Mouse (Mus musculus) CH12.LX (cell line): Measurements from ENCODE around the gene Gm45521.

Source experiments
- EP300 ChIP-seq: IDR thresholded peaks from 2 replicates; pipeline ENCODE4 v1.6.1; 2011; ENCODE audit warnings: low read length, improper control_type of control experiment
- NRF1 ChIP-seq: IDR thresholded peaks from 2 replicates; pipeline ENCODE4 v1.6.1; 2014; ENCODE audit warnings: low read depth, mild to moderate bottlenecking, inconsistent platforms, low read length, improper control_type of control experiment, moderate library complexity
- POLR2A ChIP-seq: IDR thresholded peaks from 2 replicates; pipeline ENCODE4 v1.6.1; 2011; ENCODE audit warnings: low read depth, mild to moderate bottlenecking, improper control_type of control experiment, low read length
- USF1 ChIP-seq: IDR thresholded peaks from 2 replicates; pipeline ENCODE4 v1.6.1; 2014; ENCODE audit warnings: low read depth, mild to moderate bottlenecking, inconsistent platforms, low read length, improper control_type of control experiment
- USF2 ChIP-seq: conservative IDR thresholded peaks from 2 replicates; pipeline ENCODE4 v1.6.1; 2011; ENCODE audit warnings: low read depth, low read length, improper control_type of control experiment

DNA sequence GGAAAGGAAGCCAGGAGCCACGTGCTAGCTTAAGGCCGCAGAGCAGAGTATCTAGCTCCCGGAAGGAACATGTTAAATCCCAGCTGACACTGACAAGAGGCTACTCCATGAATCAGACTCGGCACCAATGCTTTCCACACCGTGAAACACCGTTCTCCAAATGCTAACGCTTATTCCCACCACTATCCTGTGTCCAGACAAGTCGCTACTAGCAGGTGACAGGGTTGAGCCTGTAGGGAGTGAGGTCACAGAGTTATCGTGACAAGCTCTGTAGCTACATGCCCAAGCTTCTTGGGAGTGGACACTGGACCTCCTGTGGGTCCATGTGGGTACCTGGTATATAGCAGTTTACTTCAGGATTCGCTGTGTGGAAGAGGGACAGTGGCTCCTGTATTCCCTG lies 661 bp upstream of the Gm45521 start:
- TF ChIP-seq EP300: no peak
- TF ChIP-seq POLR2A: no peak
- no peak for TF ChIP-seq USF1
- no peak for TF ChIP-seq USF2
- TF ChIP-seq NRF1: no peak
